Mouse (Mus musculus): ENCODE measurements at regions not wholly inside any gene's neighbourhood (a gene's known extent, or its start where the extent isn't known, plus 50 kb on each side); places are given as distances from the start of the nearest gene placed in this dataset.
"Not testable (repeated sequence)": the region's sequence is repeated elsewhere in the genome, so short reads cannot be mapped to it uniquely, and the experiment has no call there.

GRCm38 (mm10) chr17:85886237-85886636, 198.2 kb upstream of the Six2 start:
- no peak for DNase-seq (ENCODE audit: low spot score in 2 of 2)

- DNase-seq (ENCODE audit: low spot score in 2 of 2): no peak
These were observed 193.6 kb upstream of the Six2 start for GRCm38 (mm10) chr17:85881636-85882170.

- DNase-seq (ENCODE audit: low spot score in 2 of 2): no peak
These were observed 193.0 kb upstream of the Six2 start for GRCm38 (mm10) chr17:85881046-85881445.

- peak in 1 of 2 experiments; percentile 46 for DNase-seq (ENCODE audit: low spot score in 2 of 2)
These were observed 189.4 kb upstream of the Six2 start for GRCm38 (mm10) chr17:85877426-85877825.

GRCm38 (mm10) chr17:85876853-85877252, 188.8 kb upstream of the Six2 start:
- DNase-seq (ENCODE audit: low spot score in 2 of 2): no peak

GRCm38 (mm10) chr17:85873853-85874586, 185.9 kb upstream of the Six2 start:
- peak in 1 of 2 experiments; percentile 23 for DNase-seq (ENCODE audit: low spot score in 2 of 2)

GRCm38 (mm10) chr17:85872903-85873413, 184.9 kb upstream of the Six2 start:
- no peak for DNase-seq (ENCODE audit: low spot score in 2 of 2)

GRCm38 (mm10) chr17:85870406-85870805, 182.3 kb upstream of the Six2 start:
- no peak for DNase-seq (ENCODE audit: low spot score in 2 of 2)

- peak in 1 of 2 experiments; percentile 16 for DNase-seq (ENCODE audit: low spot score in 2 of 2)
These were observed 181.1 kb upstream of the Six2 start for GRCm38 (mm10) chr17:85869179-85869578.

- DNase-seq (ENCODE audit: low spot score in 2 of 2): no peak
These were observed 180.0 kb upstream of the Six2 start for GRCm38 (mm10) chr17:85867945-85868616.

GRCm38 (mm10) chr17:85866581-85866980, 178.5 kb upstream of the Six2 start:
- no peak for DNase-seq (ENCODE audit: low spot score in 2 of 2)

- DNase-seq (ENCODE audit: low spot score in 2 of 2): no peak
These were observed 177.9 kb upstream of the Six2 start for GRCm38 (mm10) chr17:85865940-85866339.

GRCm38 (mm10) chr17:85861328-85861727, 173.3 kb upstream of the Six2 start:
- no peak for DNase-seq (ENCODE audit: low spot score in 2 of 2)

GRCm38 (mm10) chr17:85860797-85861196, 172.7 kb upstream of the Six2 start:
- no peak for DNase-seq (ENCODE audit: low spot score in 2 of 2)

- no peak for DNase-seq (ENCODE audit: low spot score in 2 of 2)
These were observed 172.0 kb upstream of the Six2 start for GRCm38 (mm10) chr17:85859926-85860707.

- no peak for DNase-seq (ENCODE audit: low spot score in 2 of 2)
These were observed 170.4 kb upstream of the Six2 start for GRCm38 (mm10) chr17:85858516-85858915.

GRCm38 (mm10) chr17:85857705-85858472, 169.8 kb upstream of the Six2 start:
- DNase-seq (ENCODE audit: low spot score in 2 of 2): peak; percentile 46 to 55

- not testable (repeated sequence) for DNase-seq (ENCODE audit: low spot score in 2 of 2)
These were observed 168.8 kb upstream of the Six2 start for GRCm38 (mm10) chr17:85856894-85857293.

- DNase-seq (ENCODE audit: low spot score in 2 of 2): no peak
These were observed 165.1 kb upstream of the Six2 start for GRCm38 (mm10) chr17:85853156-85853555.

- DNase-seq (ENCODE audit: low spot score in 2 of 2): no peak
These were observed 160.5 kb upstream of the Six2 start for GRCm38 (mm10) chr17:85848526-85848925.

- DNase-seq (ENCODE audit: low spot score in 2 of 2): no peak
These were observed 159.7 kb upstream of the Six2 start for GRCm38 (mm10) chr17:85847756-85848155.
